12 mouse cellular contexts compared by ENCODE assay signal in genomic region chr3:134014805-134015204, GRCm38 (mm10).
A peak's percentile ranks its signal among the peaks of the same experiment; 100 is the strongest.
DNase-seq lines count a peak whose midpoint lies in the region; ATAC-seq lines count a peak whose summit lies in the region.
"Had no signal": no experiment of that assay in that cellular context is flagged by ENCODE, and none has a peak within 500 bp of the region (broad histone marks: within the 10 kb centered on the region; RNA-seq: fewer than 3 reads in every experiment).

No protein-coding gene starts in this region.

- no peak overlapping the region for H3K9ac ChIP-seq in neural tube, embryonic 11.5 days (ENCODE audit: low read length)
- no peak overlapping the region for H3K9ac ChIP-seq in forebrain, embryonic 13.5 days
- no peak overlapping the region for H3K9ac ChIP-seq in limb, embryonic 11.5 days (ENCODE audit: low read length)

- no peaks in the 10 kb centered on the region for H3K36me3 ChIP-seq in neural tube, embryonic 11.5 days (ENCODE audit: control insufficient read depth, insufficient read depth, low read length)
- H3K36me3 ChIP-seq in forebrain, embryonic 13.5 days (ENCODE audit: poor library complexity, severe bottlenecking): no peaks in the 10 kb centered on the region
- no peaks in the 10 kb centered on the region for H3K36me3 ChIP-seq in limb, embryonic 11.5 days (ENCODE audit: control insufficient read depth, insufficient read depth, low read length)
- H3K36me3 ChIP-seq: G1E had no signal

- intact Hi-C loops in heart, postnatal 36 days (cut with DNase I): no loop called here

- no peak overlapping the region for H3K4me2 ChIP-seq in neural tube, embryonic 11.5 days (ENCODE audit: low read depth)
- no peak overlapping the region for H3K4me2 ChIP-seq in forebrain, embryonic 13.5 days
- H3K4me2 ChIP-seq in limb, embryonic 11.5 days (ENCODE audit: low read depth, severe bottlenecking): no peak overlapping the region

- DNase-seq in neural tube, embryonic 11.5 days (ENCODE audit: low spot score): peak; percentile 36
- DNase-seq in neural tube, embryonic 10.5 days (ENCODE audit: extremely low spot score, low spot score): no peak
- DNase-seq in limb, embryonic 11.5 days (ENCODE audit: low spot score): peak; percentile 25
- no peak for DNase-seq in spleen, adult 18-20 months
- no peak for DNase-seq in frontal cortex, postnatal 25 days (ENCODE audit: low spot score in 2 of 2)
- no peak for DNase-seq in heart, postnatal 36 days
- DNase-seq in cerebellum, adult 9-11 months: no peak
- DNase-seq: adrenal gland, postnatal 10 days; cerebellum, postnatal 14 days; layer of hippocampus, postnatal 36 days had no signal

- no peak overlapping the region for H3K27ac ChIP-seq in neural tube, embryonic 11.5 days (ENCODE audit: low read depth, low read length)
- no peak overlapping the region for H3K27ac ChIP-seq in forebrain, embryonic 13.5 days
- H3K27ac ChIP-seq in limb, embryonic 11.5 days (replicated peaks; ENCODE audit: low read depth, low read length): no peak overlapping the region

- no peak overlapping the region for H3K4me3 ChIP-seq in neural tube, embryonic 11.5 days (ENCODE audit: low read depth, low read length)
- H3K4me3 ChIP-seq in forebrain, embryonic 13.5 days: no peak overlapping the region
- H3K4me3 ChIP-seq in limb, embryonic 11.5 days (ENCODE audit: low read depth, low read length): no peak overlapping the region

- peak; percentile 65 for ATAC-seq in neural tube, embryonic 11.5 days (ENCODE audit: insufficient read depth, low FRiP score, low TSS enrichment)
- ATAC-seq in forebrain, embryonic 13.5 days: peak; percentile 78
- peak; percentile 54; the same call in 1 of the 2 replicates for ATAC-seq in limb, embryonic 11.5 days (ENCODE audit: insufficient number of reproducible peaks, low FRiP score, low TSS enrichment, low read depth)

- no peaks in the 10 kb centered on the region for H3K27me3 ChIP-seq in neural tube, embryonic 11.5 days (ENCODE audit: control insufficient read depth, insufficient read depth, low read length)
- no peaks in the 10 kb centered on the region for H3K27me3 ChIP-seq in forebrain, embryonic 13.5 days
- no peaks in the 10 kb centered on the region for H3K27me3 ChIP-seq in limb, embryonic 11.5 days (ENCODE audit: control insufficient read depth, insufficient read depth, low read length)

- H3K4me1 ChIP-seq in neural tube, embryonic 11.5 days (ENCODE audit: control insufficient read depth, insufficient read depth, low read length): no peaks in the 10 kb centered on the region
- peaks cover 9% of the 10 kb centered on the region; the same call in 1 of the 2 replicates for H3K4me1 ChIP-seq in forebrain, embryonic 13.5 days
- H3K4me1 ChIP-seq in limb, embryonic 11.5 days (ENCODE audit: control insufficient read depth, insufficient read depth, low read length): 0 out of 2 replicates have a peak, but pooled peaks cover 4% of the 10 kb centered on the region

- WGBS in neural tube, embryonic 11.5 days: 52% methylated on average over 2 of the region's 2 CpGs
- WGBS in forebrain, embryonic 13.5 days: 44% methylated on average over 2 of the region's 2 CpGs
- 31% methylated on average over 2 of the region's 2 CpGs for WGBS in limb, embryonic 11.5 days

- no peaks in the 10 kb centered on the region for H3K9me3 ChIP-seq in neural tube, embryonic 11.5 days (ENCODE audit: control insufficient read depth, low read length)
- H3K9me3 ChIP-seq in forebrain, embryonic 13.5 days (replicated peaks): no peaks in the 10 kb centered on the region
- no peaks in the 10 kb centered on the region for H3K9me3 ChIP-seq in limb, embryonic 11.5 days (ENCODE audit: control insufficient read depth, low read length)
- H3K9me3 ChIP-seq: G1E had no signal

Comparison
In these comparisons a context has a peak if more than half of its experiments do, and no peak if none do; other contexts are left out.
1. DNase-seq: peak in neural tube, embryonic 11.5 days (single experiment) and limb, embryonic 11.5 days (single experiment); none in neural tube, embryonic 10.5 days (single experiment), spleen, adult 18-20 months (0 of 2), frontal cortex, postnatal 25 days (0 of 2), heart, postnatal 36 days (0 of 2) and cerebellum, adult 9-11 months (single experiment).
2. Peak in every context shown above with its lines, with median percentiles within 50 percentile points of each other: ATAC-seq.